Mouse (Mus musculus) small intestine, adult 2 months (tissue): Measurements from ENCODE around the gene Xkr8. TPM values are rescaled to one million over a fixed set of nuclear protein-coding genes. Genes with fewer than 3 reads are reported as not detected.
A peak's percentile ranks its signal among the peaks of the same experiment; 100 is the strongest.

Source experiments
- H3K27ac ChIP-seq: fragments of 200-500 bp; 2 replicates; pipeline ENCODE4 v1.5.1; 2012; ENCODE audit warnings: low read depth, low read length, control low read depth, inconsistent platforms; ENCODE audit not compliant: insufficient read depth
- H3K27me3 ChIP-seq: fragments of 200-500 bp; 2 replicates; pipeline ENCODE4 v1.6.1; 2012; ENCODE audit warnings: mild to moderate bottlenecking, moderate library complexity, low read length, inconsistent platforms; ENCODE audit not compliant: control insufficient read depth, insufficient read depth
- H3K36me3 ChIP-seq: fragments of 200-500 bp; 2 replicates; pipeline ENCODE4 v1.6.1; 2012; ENCODE audit warnings: mild to moderate bottlenecking, low read length, control low read depth, inconsistent platforms; ENCODE audit not compliant: control insufficient read depth, insufficient read depth
- H3K4me1 ChIP-seq: fragments of 200-500 bp; 2 replicates; pipeline ENCODE4 v1.6.1; 2012; ENCODE audit warnings: low read length, inconsistent platforms, mixed read lengths; ENCODE audit not compliant: control insufficient read depth, insufficient read depth, insufficient read length
- H3K4me3 ChIP-seq: fragments of 200-500 bp; 2 replicates; pipeline ENCODE4 v1.5.1; 2012; ENCODE audit warnings: low read depth, mild to moderate bottlenecking, control low read depth, inconsistent platforms, low read length, moderate library complexity
- CTCF ChIP-seq: fragments of 200-500 bp; IDR thresholded peaks from 2 replicates; pipeline ENCODE4 v1.5.1; 2012; ENCODE audit warnings: low read depth, mild to moderate bottlenecking, control low read depth, inconsistent platforms, low read length, moderate library complexity, mixed read lengths; ENCODE audit not compliant: insufficient replicate concordance, insufficient read length; ENCODE audit errors: extremely low read depth
- POLR2A ChIP-seq: fragments of 200-500 bp; IDR thresholded peaks from 2 replicates; pipeline ENCODE4 v1.6.1; 2012; ENCODE audit warnings: low read depth, mild to moderate bottlenecking, control low read depth, inconsistent platforms, low read length, moderate library complexity
- WGBS: fragments of 180-500 bp; shearing (Covaris S2); methylation state at CpG from one replicate; pipeline ENCODE4 v1.1.7; 2018; 5-methylcytosine and 5-hydroxymethylcytosine counted together
- polyA plus RNA-seq: library from polyadenylated mRNA; depleted of rRNA; stranded (reverse); fragments of >200 nt; gene quantifications from 2 replicates; pipeline ENCODE4 v1.2.3, GENCODE M21; 2012; rRNA removed

The Xkr8 gene
- 3.2 and 6.0 TPM in 2 replicates for polyA plus RNA-seq

DNA sequence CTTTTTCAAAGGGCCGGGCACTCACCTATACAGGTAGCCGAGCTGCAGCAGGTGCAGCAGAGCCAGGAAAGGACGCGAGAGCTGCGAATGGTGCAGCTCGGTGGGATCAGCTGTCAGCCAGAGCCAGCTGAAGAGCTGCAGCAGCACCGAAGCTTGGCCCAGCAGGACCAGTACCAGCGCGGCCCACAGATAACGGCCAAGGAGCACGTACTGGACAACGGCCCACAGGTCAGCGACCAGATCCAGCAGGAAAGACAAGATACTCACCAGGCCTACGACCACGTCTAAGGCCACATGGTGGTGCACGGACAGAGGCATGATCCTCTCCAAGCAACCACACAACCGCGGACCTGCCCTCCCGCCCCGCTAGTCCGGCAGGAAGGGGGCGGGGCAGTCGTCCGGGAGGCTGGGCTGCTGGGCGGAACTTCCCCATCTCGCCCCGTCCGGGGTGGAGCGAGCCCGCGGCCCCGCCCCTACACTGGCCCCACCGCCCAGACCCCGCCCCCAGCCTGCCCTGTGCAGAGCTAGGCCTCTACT, at the start of gene Xkr8:
Gene Xkr8, minus strand, starts transcription at position 399 of the 537 bp plus-strand sequence.
- Histone ChIP-seq H3K27me3 (no peaks in the 10 kb centered on the region), H3K4me3 (peak within 1 kb of the TSS; percentile 74), H3K27ac (no peak within 1 kb of the TSS), H3K36me3 (peaks cover 4% of the 10 kb centered on the region; the same call in 1 of the 2 replicates), H3K4me1 (peaks cover 8% of the 10 kb centered on the region; the same call in 1 of the 2 replicates)
- no peak for TF ChIP-seq POLR2A
- TF ChIP-seq CTCF: no peak
- 1% methylated on average over 34 of the region's 34 CpGs for WGBS

DNA sequence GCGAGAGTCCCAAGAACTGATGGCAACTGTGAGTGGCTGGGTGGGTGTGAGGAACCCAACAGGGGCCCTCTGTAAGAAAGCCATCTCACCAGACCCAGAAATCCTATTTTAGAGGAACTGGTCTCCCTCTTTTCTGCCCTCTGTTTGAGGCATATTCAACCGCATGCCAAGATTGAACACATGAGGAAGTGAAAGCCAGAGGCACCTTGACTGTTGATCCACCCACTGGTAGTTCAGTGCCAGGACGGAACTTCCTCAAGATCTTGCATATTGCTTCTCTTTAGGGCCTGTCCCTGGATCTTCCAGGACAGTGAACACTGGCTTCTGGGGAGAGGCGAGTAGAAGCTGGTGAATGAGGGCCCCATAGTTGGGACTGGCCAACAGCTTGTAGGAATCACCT, 47.9 kb upstream of the Xkr8 start:
- no peak overlapping the region for H3K4me3 ChIP-seq
- TF ChIP-seq CTCF (no peak), POLR2A (no peak)
- peaks cover 29% of the 10 kb centered on the region for H3K36me3 ChIP-seq
- no peaks in the 10 kb centered on the region for H3K27me3 ChIP-seq
- peaks cover 8% of the 10 kb centered on the region; the same call in 1 of the 2 replicates for H3K4me1 ChIP-seq
- peak overlapping the region; percentile 20; the same call in 1 of the 2 replicates for H3K27ac ChIP-seq
- 44% methylated on average over 4 of the region's 4 CpGs for WGBS

DNA sequence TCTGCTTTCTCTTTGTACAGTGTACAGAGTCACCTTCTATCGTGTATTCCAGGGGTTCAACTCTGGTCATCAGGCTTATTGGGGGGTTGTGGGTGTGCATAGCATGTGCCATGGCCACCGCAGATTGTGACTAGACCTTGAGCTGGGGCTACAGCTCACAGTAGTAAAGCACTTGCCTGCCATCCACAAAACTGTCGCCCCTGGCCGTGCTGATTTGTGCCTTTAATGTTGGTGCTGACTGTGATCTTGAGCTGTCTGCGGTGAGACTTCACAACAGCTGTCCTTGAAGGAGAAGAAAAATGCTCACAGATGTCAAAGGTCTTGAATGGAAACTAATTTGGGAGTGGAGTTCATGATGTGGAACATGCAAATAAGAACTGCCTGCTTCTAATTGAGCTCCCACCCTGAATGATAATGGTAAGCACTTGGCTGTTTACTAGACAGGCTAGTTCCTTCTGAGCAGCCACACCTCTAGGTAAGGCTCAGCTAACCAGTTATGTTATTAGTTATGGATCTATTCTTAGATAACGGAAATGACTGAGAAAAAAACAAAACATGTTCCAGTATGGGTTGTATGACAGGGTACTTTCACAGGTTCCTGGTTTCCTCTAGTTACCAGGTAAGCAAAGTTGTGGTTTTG, 46.3 kb upstream of the Xkr8 start:
- no peak overlapping the region for H3K27ac ChIP-seq
- TF ChIP-seq POLR2A: no peak
- no peak for TF ChIP-seq CTCF
- 90% methylated on average over 6 of the region's 6 CpGs for WGBS

DNA sequence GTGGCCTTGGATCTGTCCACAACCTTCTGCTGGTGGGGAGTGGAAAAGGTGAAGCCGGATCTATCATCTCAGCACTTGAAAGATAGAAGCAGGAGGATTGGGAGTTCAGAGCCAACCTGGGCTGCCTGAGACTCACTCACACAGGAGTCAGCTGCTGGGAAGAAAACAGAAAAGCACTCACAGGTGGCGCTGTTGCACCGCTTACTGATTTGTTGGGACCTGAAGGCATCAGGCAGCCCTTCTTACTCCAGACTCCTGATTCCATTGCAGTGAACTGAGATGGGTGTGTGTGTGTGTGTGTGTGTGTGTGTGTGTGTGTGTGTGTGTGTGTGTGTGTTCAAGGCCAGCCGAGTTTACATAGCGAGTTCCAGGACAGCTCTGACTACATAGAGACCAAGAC, 44.4 kb upstream of the Xkr8 start:
- WGBS: 77% methylated on average over 5 of the region's 5 CpGs
- TF ChIP-seq CTCF: peak; percentile 60; the same call in 1 of the 2 replicates
- no peak for TF ChIP-seq POLR2A
- H3K27ac ChIP-seq: no peak overlapping the region
- H3K27me3 ChIP-seq: no peaks in the 10 kb centered on the region
- H3K4me1 ChIP-seq: peaks cover 8% of the 10 kb centered on the region; the same call in 1 of the 2 replicates
- no peak overlapping the region for H3K4me3 ChIP-seq
- H3K36me3 ChIP-seq: peaks cover 54% of the 10 kb centered on the region

More for the DNA sequence above, 46.3 kb upstream of the Xkr8 start:
- no peaks in the 10 kb centered on the region for H3K27me3 ChIP-seq
- peaks cover 43% of the 10 kb centered on the region for H3K36me3 ChIP-seq
- no peak overlapping the region for H3K4me3 ChIP-seq
- H3K4me1 ChIP-seq: peaks cover 8% of the 10 kb centered on the region; the same call in 1 of the 2 replicates

DNA sequence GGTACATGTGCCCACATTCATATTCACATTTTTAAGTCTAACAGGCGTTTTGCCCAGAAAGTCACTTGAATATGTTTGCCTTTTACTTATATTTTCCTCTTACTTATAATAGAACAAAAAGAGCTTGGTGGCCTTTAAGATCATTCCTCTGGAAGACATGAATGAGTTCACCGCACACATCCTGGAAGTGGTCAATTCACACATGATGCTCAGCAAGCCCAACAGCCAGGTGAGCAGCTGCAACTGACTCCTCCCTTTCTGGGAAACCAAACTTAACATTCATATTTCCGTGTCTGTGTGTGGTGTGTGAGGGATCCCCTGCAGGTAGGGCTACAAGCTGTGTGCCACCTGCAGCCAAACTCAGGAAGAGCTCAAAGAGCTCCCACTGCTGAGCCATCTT, 42.6 kb upstream of the Xkr8 start:
- Histone ChIP-seq H3K36me3 (peaks cover 62% of the 10 kb centered on the region), H3K4me1 (0 out of 2 replicates have a peak, but pooled peaks cover 2% of the 10 kb centered on the region), H3K4me3 (no peak overlapping the region), H3K27ac (no peak overlapping the region), H3K27me3 (no peaks in the 10 kb centered on the region)
- WGBS: 68% methylated on average over 3 of the region's 3 CpGs
- TF ChIP-seq CTCF (no peak), POLR2A (no peak)

DNA sequence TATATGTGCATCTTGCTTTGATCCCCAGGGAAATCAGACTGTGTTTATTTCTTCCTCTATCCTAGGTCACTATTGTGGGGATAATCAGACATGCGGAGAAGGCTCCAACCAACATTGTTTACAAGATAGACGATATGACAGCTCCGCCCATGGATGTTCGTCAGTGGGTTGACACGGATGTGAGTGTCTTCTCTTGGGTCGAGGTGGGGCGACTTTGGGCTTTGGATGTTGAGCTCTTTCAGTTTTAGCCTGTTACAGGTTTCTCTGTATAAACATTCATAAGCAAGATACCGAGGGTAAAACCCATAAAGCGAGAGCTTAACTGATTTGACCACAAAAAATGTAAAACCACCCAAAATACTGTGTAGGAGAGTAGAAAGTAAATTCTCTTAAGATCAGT, 39.4 kb upstream of the Xkr8 start:
- WGBS: 88% methylated on average over 9 of the region's 9 CpGs
- Histone ChIP-seq H3K4me3 (no peak overlapping the region), H3K27ac (no peak overlapping the region), H3K27me3 (no peaks in the 10 kb centered on the region), H3K36me3 (peaks cover 45% of the 10 kb centered on the region), H3K4me1 (no peaks in the 10 kb centered on the region)
- TF ChIP-seq CTCF (no peak), POLR2A (no peak)

DNA sequence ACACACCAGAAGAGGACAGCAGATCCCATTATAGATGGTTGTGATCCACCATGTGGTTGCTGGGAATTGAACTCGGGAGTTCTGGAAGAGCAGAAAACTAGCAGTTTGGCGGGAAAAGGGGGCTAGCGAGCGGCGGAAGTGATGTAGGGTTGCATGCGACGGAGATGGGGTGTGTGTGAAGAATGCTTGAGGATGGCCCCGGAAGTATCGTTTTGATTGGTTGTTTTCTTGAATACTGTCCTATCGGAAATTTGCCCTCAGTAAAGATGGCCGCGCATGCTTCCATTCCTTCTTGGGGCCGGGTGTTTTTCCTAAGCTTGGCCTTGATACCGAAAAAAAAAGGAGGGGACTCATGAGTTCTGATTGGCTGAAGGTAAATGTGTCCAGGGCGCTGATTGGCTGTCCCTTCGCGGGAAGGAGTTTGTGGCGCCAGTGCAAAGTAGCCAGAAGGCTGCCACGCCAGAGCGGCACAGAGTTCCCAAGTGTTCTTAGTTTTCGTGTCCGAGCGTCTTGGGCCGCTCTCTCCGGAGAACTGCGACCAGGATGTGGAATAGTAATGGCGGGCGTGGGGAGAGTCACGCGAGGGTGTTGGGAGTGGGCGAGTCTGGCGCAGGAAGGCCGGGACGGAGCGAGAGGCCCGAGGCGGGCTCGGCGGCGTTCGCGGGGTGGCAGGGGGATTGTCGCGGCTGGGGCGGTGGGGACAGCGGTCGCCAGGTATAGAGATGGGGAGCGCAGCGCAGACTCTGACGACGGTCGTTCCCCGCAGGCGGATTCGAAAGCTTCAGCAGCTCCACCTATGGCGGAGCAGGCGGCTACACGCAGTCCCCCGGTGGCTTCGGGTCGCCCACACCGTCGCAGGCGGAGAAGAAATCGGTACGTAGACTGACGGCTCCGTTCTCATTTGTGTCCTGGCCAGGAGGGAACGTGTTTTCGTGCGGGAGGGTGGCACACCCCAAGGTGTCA, 35.8 kb upstream of the Xkr8 start, which contains the start of gene Rpa2:
Gene Rpa2, plus strand, starts transcription at position 419 of the 963 bp plus-strand sequence.
- Histone ChIP-seq H3K4me3 (peak within 1 kb of the TSS; percentile 89), H3K36me3 (peaks cover 18% of the 10 kb centered on the region), H3K4me1 (peaks cover 4% of the 10 kb centered on the region; the same call in 1 of the 2 replicates), H3K27ac (peak within 1 kb of the TSS; percentile 15; the same call in 1 of the 2 replicates), H3K27me3 (no peaks in the 10 kb centered on the region)
- TF ChIP-seq CTCF (no peak), POLR2A (peak; percentile 9; the same call in 1 of the 2 replicates)
- WGBS: under 1% methylated on average over 71 of the region's 71 CpGs
